Mouse (Mus musculus) limb, embryonic 14.5 days (tissue): ENCODE results near the gene Rufy2. TPM values are rescaled to one million over a fixed set of nuclear protein-coding genes. Genes with fewer than 3 reads are reported as not detected.

Experiments
- ATAC-seq: fragments of 200-750 bp; cut with Nextera tagmentation; 2 replicates; pipeline ENCODE4 v1.8.0; 2017; ENCODE audit warnings: low read depth, moderate number of reproducible peaks, moderate TSS enrichment; ENCODE audit not compliant: low FRiP score
- DNase-seq: peaks from one replicate; pipeline ENCODE4 v3.0.0-alpha.2; 2015; ENCODE audit warnings: low spot score
- H3K27ac ChIP-seq: fragments of 300-500 bp; sonication (generic); replicated peaks from 2 replicates; pipeline ENCODE4 v1.5.1; 2014; ENCODE audit warnings: low read depth, mild to moderate bottlenecking, low read length, moderate library complexity, mixed read lengths
- H3K27me3 ChIP-seq: fragments of 300-500 bp; sonication (generic); 2 replicates; pipeline ENCODE4 v1.6.1; 2014; ENCODE audit warnings: low read length, mixed read lengths; ENCODE audit not compliant: control insufficient read depth, insufficient read depth
- H3K36me3 ChIP-seq: fragments of 300-500 bp; sonication (generic); 2 replicates; pipeline ENCODE4 v1.6.1; 2014; ENCODE audit warnings: mild to moderate bottlenecking, low read length, moderate library complexity, mixed read lengths; ENCODE audit not compliant: control insufficient read depth, insufficient read depth
- H3K4me1 ChIP-seq: fragments of 300-500 bp; sonication (generic); 2 replicates; pipeline ENCODE4 v1.6.1; 2014; ENCODE audit warnings: antibody characterized with exemption, low read length, mixed read lengths; ENCODE audit not compliant: control insufficient read depth, insufficient read depth
- H3K4me2 ChIP-seq: fragments of 300-500 bp; sonication (generic); replicated peaks from 2 replicates; pipeline ENCODE4 v1.6.1; 2014; ENCODE audit warnings: low read depth, mild to moderate bottlenecking, low read length, moderate library complexity; ENCODE audit not compliant: severe bottlenecking
- H3K4me3 ChIP-seq: fragments of 300-500 bp; sonication (generic); replicated peaks from 2 replicates; pipeline ENCODE4 v1.5.1; 2014; ENCODE audit warnings: low read length
- H3K9ac ChIP-seq: fragments of 300-500 bp; sonication (generic); 2 replicates; pipeline ENCODE4 v1.6.1; 2014; ENCODE audit warnings: mild to moderate bottlenecking, low read depth, low read length, moderate library complexity; ENCODE audit not compliant: severe bottlenecking
- H3K9me3 ChIP-seq: fragments of 300-500 bp; sonication (generic); 2 replicates; pipeline ENCODE4 v1.6.1; 2016; ENCODE audit warnings: low read length; ENCODE audit not compliant: control insufficient read depth
- POLR2A ChIP-seq: fragments of 200-500 bp; IDR thresholded peaks from 2 replicates; pipeline ENCODE4 v1.8.0; 2012; ENCODE audit warnings: inconsistent platforms, mild to moderate bottlenecking, moderate library complexity, borderline replicate concordance; ENCODE audit not compliant: insufficient read depth, insufficient read length; ENCODE audit errors: extremely low read depth
- WGBS: fragments of 180-500 bp; shearing (Covaris S2); extraction: QIAGEN DNeasy Blood & Tissue Kit; methylation state at CpG from one replicate; pipeline ENCODE4 v1.1.7; 2014; 5-methylcytosine and 5-hydroxymethylcytosine counted together
- polyA plus RNA-seq, 2 experiments: library from polyadenylated mRNA; depleted of rRNA in 1 of 2; stranded (reverse) in 1 of 2; unstranded in 1 of 2; fragments of >200 nt; fragmentation: Nextera tagmentation in 1 of 2; extraction: Ambion mirVana in 1 of 2; gene quantifications; 2 replicates each; pipeline versions ENCODE4 v1.2.1 to v1.2.3; 2012 to 2014

The Rufy2 gene
- polyA plus RNA-seq, 2 experiments: 17.6 to 25.9 TPM

DNA sequence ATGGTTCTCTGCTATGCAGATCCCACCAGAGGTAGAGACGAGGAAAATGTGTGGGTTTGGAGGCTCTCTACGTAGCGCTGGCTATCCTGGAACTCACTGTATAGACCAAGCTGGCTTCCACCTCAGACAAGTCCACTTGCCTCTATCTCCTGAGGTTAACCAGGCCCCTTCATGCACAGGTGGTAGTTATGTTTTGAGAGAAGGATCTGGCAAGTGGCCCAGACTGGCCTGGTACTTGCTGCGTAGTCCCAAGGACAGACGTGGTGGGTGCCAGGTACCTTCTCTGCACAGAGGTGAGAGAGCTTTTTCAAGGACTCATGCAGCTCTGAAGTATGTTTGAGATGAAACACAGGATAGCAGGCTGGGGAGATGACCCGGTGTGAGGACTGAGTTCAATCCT lies 4.5 kb downstream of the Rufy2 start:
- Histone ChIP-seq H3K9me3 (no peaks in the 10 kb centered on the region), H3K4me3 (no peak overlapping the region), H3K9ac (no peak overlapping the region), H3K27ac (no peak overlapping the region), H3K4me1 (0 out of 2 replicates have a peak, but pooled peaks cover 3% of the 10 kb centered on the region), H3K36me3 (peaks cover 48% of the 10 kb centered on the region), H3K4me2 (no peak overlapping the region), H3K27me3 (no peaks in the 10 kb centered on the region)
- DNase-seq: no peak
- no peak for ATAC-seq
- TF ChIP-seq POLR2A: no peak
- WGBS: 90% methylated on average over 6 of the region's 6 CpGs

DNA sequence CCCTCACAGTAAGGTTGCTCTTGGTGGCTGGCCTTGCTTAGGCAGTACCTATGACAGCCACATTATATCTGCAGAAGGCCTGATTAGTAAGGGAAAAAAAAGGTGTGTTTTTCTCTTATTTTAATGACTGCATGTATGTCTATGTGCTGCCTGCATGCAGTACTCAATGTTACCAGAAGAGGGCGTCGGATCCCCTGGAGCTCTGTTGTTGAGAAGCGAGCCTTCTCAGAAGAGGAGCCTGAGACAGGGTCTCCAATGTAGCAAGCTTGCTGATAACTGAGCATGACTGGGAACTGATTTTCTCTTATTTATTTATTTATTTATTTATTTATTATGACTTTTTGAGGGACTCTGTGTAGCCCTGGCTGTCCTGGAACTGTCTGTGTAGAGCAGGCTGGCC lies 7.3 kb downstream of the Rufy2 start:
- Histone ChIP-seq H3K9me3 (no peaks in the 10 kb centered on the region), H3K36me3 (peaks cover 75% of the 10 kb centered on the region), H3K4me1 (no peaks in the 10 kb centered on the region), H3K27me3 (no peaks in the 10 kb centered on the region), H3K27ac (no peak overlapping the region), H3K9ac (no peak overlapping the region), H3K4me2 (no peak overlapping the region), H3K4me3 (no peak overlapping the region)
- ATAC-seq: no peak
- no peak for TF ChIP-seq POLR2A
- 33% methylated on average over 3 of the region's 3 CpGs for WGBS
- DNase-seq: no peak

DNA sequence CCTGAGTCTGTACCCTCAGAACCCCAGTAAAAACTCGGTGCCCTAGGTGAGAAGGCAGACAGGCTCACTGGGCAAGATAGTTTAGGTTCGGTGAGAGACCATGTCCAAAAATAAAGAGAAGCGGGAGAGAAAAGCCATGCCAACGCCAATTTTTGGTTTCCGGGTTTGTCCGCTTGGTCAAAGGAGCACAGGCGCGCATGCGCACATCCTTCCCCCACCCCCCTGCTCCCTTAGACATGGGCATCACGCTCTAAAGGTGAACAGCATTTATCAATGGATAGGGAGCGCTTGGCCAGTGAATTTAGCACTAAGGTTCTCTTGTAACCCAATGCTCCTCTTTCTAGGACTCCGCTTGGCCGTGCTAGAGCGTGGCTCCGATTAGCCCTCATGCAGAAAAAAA lies 10.6 kb downstream of the Rufy2 start:
- 94% methylated on average over 15 of the region's 15 CpGs for WGBS
- DNase-seq (no peak), ATAC-seq (no peak)
- Histone ChIP-seq H3K9ac (no peak overlapping the region), H3K4me1 (no peaks in the 10 kb centered on the region), H3K36me3 (peaks cover 74% of the 10 kb centered on the region), H3K9me3 (no peaks in the 10 kb centered on the region), H3K4me3 (no peak overlapping the region), H3K27me3 (no peaks in the 10 kb centered on the region), H3K27ac (no peak overlapping the region), H3K4me2 (no peak overlapping the region)
- TF ChIP-seq POLR2A: no peak

DNA sequence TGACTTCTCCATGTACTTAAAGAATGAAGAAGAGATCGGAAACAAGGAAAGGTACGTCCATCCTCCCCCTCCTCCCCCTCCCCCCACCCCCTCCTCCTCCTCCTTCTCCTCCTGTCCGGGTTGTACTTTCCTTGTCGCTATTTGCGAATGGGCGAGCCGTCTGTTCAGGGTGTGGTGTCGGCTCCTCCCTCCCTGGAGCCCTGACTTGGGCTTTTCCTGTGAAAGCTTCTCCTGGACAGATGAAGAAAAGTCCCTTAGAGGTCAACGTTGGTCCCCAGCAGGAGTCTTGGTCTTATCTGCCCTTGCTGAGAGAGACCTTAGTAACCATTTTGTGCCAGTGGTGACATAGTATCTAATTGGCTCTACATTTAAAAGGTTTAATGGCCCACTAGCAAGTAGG lies 14.0 kb downstream of the Rufy2 start:
- H3K4me3 ChIP-seq: no peak overlapping the region
- no peak for DNase-seq
- H3K36me3 ChIP-seq: peaks cover 93% of the 10 kb centered on the region
- no peak for ATAC-seq
- no peak overlapping the region for H3K9ac ChIP-seq
- no peak overlapping the region for H3K4me2 ChIP-seq
- TF ChIP-seq POLR2A: no peak
- H3K4me1 ChIP-seq: no peaks in the 10 kb centered on the region
- no peak overlapping the region for H3K27ac ChIP-seq
- WGBS: 90% methylated on average over 6 of the region's 9 CpGs
- no peaks in the 10 kb centered on the region for H3K27me3 ChIP-seq
- no peaks in the 10 kb centered on the region for H3K9me3 ChIP-seq

DNA sequence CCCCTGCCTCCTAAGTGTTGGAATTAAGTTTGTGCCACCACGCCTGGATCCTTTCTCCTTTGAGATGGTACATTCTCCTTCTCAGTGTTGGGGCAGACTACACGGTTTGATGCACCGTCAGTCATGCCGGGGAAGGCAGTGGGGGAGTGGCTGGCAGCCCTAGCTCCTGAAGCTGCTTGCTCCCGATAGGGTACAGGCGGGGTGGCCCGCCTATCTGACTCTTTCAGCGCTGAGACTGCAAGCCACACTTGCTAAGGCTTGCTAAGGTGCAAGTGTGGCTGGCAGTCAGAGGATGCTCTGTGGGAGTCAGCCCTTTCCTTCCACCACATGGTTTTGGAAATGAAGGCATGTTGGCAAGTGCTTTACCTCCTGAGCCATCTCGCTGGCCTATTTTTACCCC lies 20.6 kb downstream of the Rufy2 start:
- ATAC-seq: no peak
- TF ChIP-seq POLR2A: no peak
- no peak overlapping the region for H3K4me2 ChIP-seq
- no peaks in the 10 kb centered on the region for H3K27me3 ChIP-seq
- H3K9ac ChIP-seq: no peak overlapping the region
- H3K27ac ChIP-seq: no peak overlapping the region
- peaks cover 94% of the 10 kb centered on the region for H3K36me3 ChIP-seq
- H3K4me3 ChIP-seq: no peak overlapping the region
- no peak for DNase-seq
- no peaks in the 10 kb centered on the region for H3K4me1 ChIP-seq
- no peaks in the 10 kb centered on the region for H3K9me3 ChIP-seq
- 78% methylated on average over 9 of the region's 9 CpGs for WGBS

DNA sequence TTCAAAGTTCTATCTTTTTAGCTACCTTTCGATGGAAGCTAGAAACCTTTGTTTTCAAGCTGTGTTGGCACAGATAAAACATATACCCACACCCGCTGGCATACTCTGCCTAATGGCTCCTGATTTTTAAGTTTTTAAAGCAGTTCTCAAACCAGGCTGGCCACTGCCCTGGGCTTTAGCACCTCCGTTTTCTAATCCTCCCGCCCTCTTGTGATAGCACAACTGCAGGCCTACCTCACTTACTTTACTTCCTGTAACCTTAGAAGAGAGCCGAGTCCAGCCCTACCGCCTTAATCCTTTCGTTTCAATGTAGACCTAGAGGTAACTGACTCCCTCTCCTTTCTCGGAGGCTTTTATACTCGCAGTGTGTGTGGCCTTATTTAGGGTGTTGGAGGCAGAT lies 23.2 kb downstream of the Rufy2 start:
- Histone ChIP-seq H3K4me1 (no peaks in the 10 kb centered on the region), H3K36me3 (peaks cover 96% of the 10 kb centered on the region), H3K27me3 (no peaks in the 10 kb centered on the region), H3K4me2 (no peak overlapping the region), H3K4me3 (no peak overlapping the region), H3K27ac (no peak overlapping the region), H3K9me3 (no peaks in the 10 kb centered on the region), H3K9ac (no peak overlapping the region)
- TF ChIP-seq POLR2A: no peak
- DNase-seq: no peak
- 68% methylated on average over 9 of the region's 9 CpGs for WGBS
- no peak for ATAC-seq
